Comparison of ENCODE assay signal across 30 mouse cellular contexts in the genomic region with DNA sequence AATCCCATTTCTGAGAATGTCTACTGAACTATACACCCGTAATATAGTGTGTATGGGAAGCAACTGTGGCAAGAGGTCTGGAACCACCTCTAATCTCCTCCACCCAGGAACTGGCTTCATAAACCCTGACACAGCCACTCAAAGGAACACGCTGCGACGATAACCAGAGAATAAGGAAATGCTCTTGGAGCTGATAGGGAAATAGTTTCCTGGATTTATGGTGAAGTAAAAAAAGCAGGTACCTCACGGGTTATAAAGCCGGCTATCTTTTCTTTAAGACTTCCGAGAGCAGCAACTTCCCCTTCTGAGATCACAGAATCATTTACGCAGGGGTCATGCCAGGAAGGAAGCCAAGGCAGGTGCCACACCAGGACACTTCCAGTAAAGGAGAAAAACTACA. TPM values are rescaled to one million over a fixed set of nuclear protein-coding genes. Genes with fewer than 3 reads are reported as not detected.
DNase-seq lines count a peak whose midpoint lies in the region; ATAC-seq and TF ChIP-seq lines count a peak whose summit lies in the region.
"Had no signal": no experiment of that assay in that cellular context is flagged by ENCODE, and none has a peak within 500 bp of the region (broad histone marks: within the 10 kb centered on the region; RNA-seq: fewer than 3 reads in every experiment).

No protein-coding gene starts in this region.

- H3K27me3 ChIP-seq in lung, postnatal 0 days (replicated peaks; ENCODE audit: insufficient read depth, low read length), result no peaks in the 10 kb centered on the region
- no peaks in the 10 kb centered on the region for H3K27me3 ChIP-seq in stomach, postnatal 0 days (ENCODE audit: control insufficient read depth, insufficient read depth, low read length)
- no peaks in the 10 kb centered on the region for H3K27me3 ChIP-seq in limb, embryonic 10.5 days (ENCODE audit: low read depth, poor library complexity, severe bottlenecking)
- H3K27me3 ChIP-seq: embryonic facial prominence, embryonic 13.5 days; forebrain, embryonic 15.5 days; hindbrain, embryonic 12.5 days; limb, embryonic 12.5 days; Patski had no signal

- 33% methylated on average over 8 of the region's 8 CpGs for WGBS in lung, postnatal 0 days
- WGBS in large intestine, adult 2 months, result 11% methylated on average over 8 of the region's 8 CpGs
- WGBS in stomach, postnatal 0 days, result 42% methylated on average over 8 of the region's 8 CpGs
- WGBS in limb, embryonic 10.5 days, result 82% methylated on average over 8 of the region's 8 CpGs

- H3K36me3 ChIP-seq in lung, postnatal 0 days (ENCODE audit: insufficient read depth, low read length), result no peaks in the 10 kb centered on the region
- H3K36me3 ChIP-seq in stomach, postnatal 0 days (ENCODE audit: control insufficient read depth, insufficient read depth, low read length), result no peaks in the 10 kb centered on the region
- H3K36me3 ChIP-seq in limb, embryonic 10.5 days, result no peaks in the 10 kb centered on the region
- H3K36me3 ChIP-seq: embryonic facial prominence, embryonic 13.5 days; forebrain, embryonic 10.5 days; forebrain, embryonic 15.5 days; heart, embryonic 15.5 days; hindbrain, embryonic 12.5 days; limb, embryonic 12.5 days; midbrain, embryonic 12.5 days had no signal

- no peak overlapping the region for H3K9ac ChIP-seq in lung, postnatal 0 days (replicated peaks; ENCODE audit: low read depth)
- H3K9ac ChIP-seq in stomach, postnatal 0 days (ENCODE audit: low read length), result no peak overlapping the region
- H3K9ac ChIP-seq: embryonic facial prominence, embryonic 13.5 days; forebrain, embryonic 15.5 days; heart, embryonic 15.5 days; hindbrain, embryonic 12.5 days; limb, embryonic 12.5 days; midbrain, embryonic 12.5 days had no signal

- TF ChIP-seq EP300 in lung, postnatal 0 days (IDR thresholded peaks at IDR 0.05), result no peak
- no peak for TF ChIP-seq EP300 in stomach, postnatal 0 days (optimal IDR thresholded peaks at IDR 0.05)

- ATAC-seq in lung, postnatal 0 days, result no peak
- ATAC-seq in hematopoietic stem cell, adult 5-6 weeks (replicated peaks in 1 of 2; ENCODE audit: insufficient read depth in 1 of 2, low FRiP score in 2 of 2, low TSS enrichment in 1 of 2, low read depth in 1 of 2, poor library complexity in 2 of 2, severe bottlenecking in 2 of 2), result peak; percentile 87 to 95
- peak; percentile 69; the same call in 1 of the 2 replicates for ATAC-seq in stomach, postnatal 0 days (ENCODE audit: low FRiP score, low TSS enrichment)
- ATAC-seq: CD4-positive, CD25-positive, alpha-beta regulatory T cell, adult 4 months; forebrain, embryonic 15.5 days; Patski had no signal

- no peak overlapping the region for H3K4me2 ChIP-seq in lung, postnatal 0 days (replicated peaks; ENCODE audit: low read depth, low read length)
- no peak overlapping the region for H3K4me2 ChIP-seq in stomach, postnatal 0 days (replicated peaks; ENCODE audit: low read depth)
- H3K4me2 ChIP-seq: embryonic facial prominence, embryonic 13.5 days; forebrain, embryonic 15.5 days; heart, embryonic 15.5 days; hindbrain, embryonic 12.5 days; limb, embryonic 12.5 days; midbrain, embryonic 12.5 days had no signal

- H3K27ac ChIP-seq in lung, postnatal 0 days (ENCODE audit: low read length), result no peak overlapping the region
- H3K27ac ChIP-seq in stomach, postnatal 0 days (replicated peaks), result no peak overlapping the region
- H3K27ac ChIP-seq in limb, embryonic 10.5 days, result no peak overlapping the region
- H3K27ac ChIP-seq: embryonic facial prominence, embryonic 13.5 days; forebrain, embryonic 10.5 days; forebrain, embryonic 15.5 days; heart, embryonic 15.5 days; hindbrain, embryonic 12.5 days; limb, embryonic 12.5 days; macrophage; midbrain, embryonic 12.5 days had no signal

- H3K4me3 ChIP-seq in lung, postnatal 0 days (ENCODE audit: low read depth, low read length), result no peak overlapping the region
- no peak overlapping the region for H3K4me3 ChIP-seq in stomach, postnatal 0 days (ENCODE audit: low read depth, low read length)
- no peak overlapping the region for H3K4me3 ChIP-seq in limb, embryonic 10.5 days
- H3K4me3 ChIP-seq: embryonic facial prominence, embryonic 13.5 days; forebrain, embryonic 10.5 days; forebrain, embryonic 15.5 days; heart, embryonic 15.5 days; hindbrain, embryonic 12.5 days; limb, embryonic 12.5 days; midbrain, embryonic 12.5 days had no signal

- TF ChIP-seq CTCF in lung, postnatal 0 days (IDR thresholded peaks at IDR 0.05), result no peak
- no peak for TF ChIP-seq CTCF in stomach, postnatal 0 days (IDR thresholded peaks at IDR 0.05; ENCODE audit: low read depth)

- H3K4me1 ChIP-seq in lung, postnatal 0 days (ENCODE audit: insufficient read depth, low read depth, low read length), result no peaks in the 10 kb centered on the region
- H3K4me1 ChIP-seq in stomach, postnatal 0 days (replicated peaks; ENCODE audit: control insufficient read depth, insufficient read depth), result peaks cover 6% of the 10 kb centered on the region; the same call in 1 of the 2 replicates
- H3K4me1 ChIP-seq in limb, embryonic 10.5 days, result no peaks in the 10 kb centered on the region
- H3K4me1 ChIP-seq: embryonic facial prominence, embryonic 13.5 days; forebrain, embryonic 15.5 days; hindbrain, embryonic 12.5 days; limb, embryonic 12.5 days; midbrain, embryonic 12.5 days had no signal

- no peaks in the 10 kb centered on the region for H3K9me3 ChIP-seq in lung, postnatal 0 days (ENCODE audit: low read length)
- no peaks in the 10 kb centered on the region for H3K9me3 ChIP-seq in stomach, postnatal 0 days (ENCODE audit: control insufficient read depth, low read length)
- H3K9me3 ChIP-seq in limb, embryonic 10.5 days (replicated peaks), result no peaks in the 10 kb centered on the region
- H3K9me3 ChIP-seq: embryonic facial prominence, embryonic 13.5 days; forebrain, embryonic 10.5 days; forebrain, embryonic 15.5 days; heart, embryonic 15.5 days; hindbrain, embryonic 12.5 days; limb, embryonic 12.5 days; midbrain, embryonic 12.5 days had no signal

- DNase-seq in lung, postnatal 0 days (ENCODE audit: low spot score), result peak; percentile 34
- no peak for DNase-seq in lung, adult 18-20 months
- DNase-seq in large intestine, adult 2 months (ENCODE audit: low read depth, low spot score), result peak; percentile 75
- DNase-seq in stomach, postnatal 0 days (ENCODE audit: low spot score), result no peak
- no peak for DNase-seq in right cerebral cortex, postnatal 14 days
- no peak for DNase-seq in limb, embryonic 10.5 days (ENCODE audit: low spot score)
- no peak for DNase-seq in adrenal gland, postnatal 4 days (ENCODE audit: low spot score in 2 of 2)
- DNase-seq: adrenal gland, postnatal 14 days; cerebellum, adult 11-12 months; cerebellum, adult 9-11 months; kidney, postnatal 14 days; lung, postnatal 10 days; thymus, postnatal 25 days had no signal

RNA-seq across cellular contexts. Expression of a gene that starts 37.0 kb away (rescaled TPM):
- 8.8 and 14.3 TPM in 2 replicates for polyA plus RNA-seq in lung, postnatal 0 days (2015; fragmentation: Nextera tagmentation; extraction: Ambion mirVana)
- total RNA-seq in hematopoietic stem cell, adult 5-6 weeks (2017), result 0.13 and 0.55 TPM in 2 replicates
- 0.43 and 0.51 TPM in 2 replicates for polyA plus RNA-seq in large intestine, adult 2 months (2012; rRNA removed)
- polyA plus RNA-seq in stomach, postnatal 0 days (2015; fragmentation: Nextera tagmentation; extraction: Ambion mirVana), result 0.58 and 0.67 TPM in 2 replicates
- 0.83 and 1.9 TPM in 2 replicates for polyA plus RNA-seq in limb, embryonic 10.5 days (2016; fragmentation: Nextera tagmentation; extraction: Ambion mirVana)
- total RNA-seq in adrenal gland, postnatal 4 days (2021), result 1 to 10 TPM; 2.0 to 3.5 TPM
- total RNA-seq: liver, adult 2 months had no signal
- polyA plus RNA-seq: liver, adult 2 months; macrophage had no signal

RNA-seq across cellular contexts. Expression of a gene that starts 44.1 kb away (rescaled TPM):
- polyA plus RNA-seq in lung, postnatal 0 days (2015; fragmentation: Nextera tagmentation; extraction: Ambion mirVana), result 1.8 and 2.5 TPM in 2 replicates
- total RNA-seq in hematopoietic stem cell, adult 5-6 weeks (2017), result 1.2 and 2.6 TPM in 2 replicates
- polyA plus RNA-seq in large intestine, adult 2 months (2012; rRNA removed), result 0.34 and 0.46 TPM in 2 replicates
- 0.08 and 0.28 TPM in 2 replicates for polyA plus RNA-seq in stomach, postnatal 0 days (2015; fragmentation: Nextera tagmentation; extraction: Ambion mirVana)
- 0.19 and 0.33 TPM in 2 replicates for polyA plus RNA-seq in limb, embryonic 10.5 days (2016; fragmentation: Nextera tagmentation; extraction: Ambion mirVana)
- under 1 TPM in 1 of 2 experiments, not detected in 1; 0.14 TPM for total RNA-seq in adrenal gland, postnatal 4 days (2021)
- total RNA-seq: adrenal gland, postnatal 14 days; gastrocnemius, adult 8-10 months; layer of hippocampus, adult 18-20 months; layer of hippocampus, postnatal 10 days; left cerebral cortex, adult 18-20 months; liver, adult 2 months had no signal
- polyA plus RNA-seq: forebrain, embryonic 15.5 days; neural tube, embryonic 14.5 days; Patski had no signal

Comparison
In these comparisons a context has a peak if more than half of its experiments do, and no peak if none do; other contexts are left out.
1. DNase-seq: peak in lung, postnatal 0 days (single experiment) and large intestine, adult 2 months (single experiment); none in lung, adult 18-20 months (0 of 2), stomach, postnatal 0 days (single experiment), right cerebral cortex, postnatal 14 days (single experiment), limb, embryonic 10.5 days (single experiment) and adrenal gland, postnatal 4 days (0 of 2).